Mouse (Mus musculus): ENCODE measurements around the gene Cttn.
A peak's percentile ranks its signal among the peaks of the same experiment; 100 is the strongest.

The Cttn gene

GRCm38 (mm10) chr7:144449637-144450570 lies 20.9 kb downstream of the Cttn start:
- peak; percentile 81 to 92 for DNase-seq (ENCODE audit: low spot score in 2 of 2)

- DNase-seq (ENCODE audit: low spot score in 2 of 2) = no peak
Measured at GRCm38 (mm10) chr7:144448186-144448585, 22.6 kb downstream of the Cttn start.

- DNase-seq (ENCODE audit: low spot score in 2 of 2) = no peak
Measured at GRCm38 (mm10) chr7:144447146-144447545, 23.7 kb downstream of the Cttn start.

- no peak for DNase-seq (ENCODE audit: low spot score in 2 of 2)
Measured at GRCm38 (mm10) chr7:144444788-144445187, 26.0 kb downstream of the Cttn start.

GRCm38 (mm10) chr7:144441976-144442375 lies 28.8 kb downstream of the Cttn start:
- no peak for DNase-seq (ENCODE audit: low spot score in 2 of 2)

GRCm38 (mm10) chr7:144441466-144441865 lies 29.3 kb downstream of the Cttn start:
- no peak for DNase-seq (ENCODE audit: low spot score in 2 of 2)

GRCm38 (mm10) chr7:144438811-144439210 lies 32.0 kb downstream of the Cttn start:
- DNase-seq (ENCODE audit: low spot score in 2 of 2) = no peak

- no peak for DNase-seq (ENCODE audit: low spot score in 2 of 2)
Measured at GRCm38 (mm10) chr7:144432920-144433319, 37.9 kb downstream of the Cttn start.

GRCm38 (mm10) chr7:144427460-144427859 lies 43.3 kb downstream of the Cttn start:
- DNase-seq (ENCODE audit: low spot score in 2 of 2) = no peak

- no peak for DNase-seq (ENCODE audit: low spot score in 2 of 2)
Measured at GRCm38 (mm10) chr7:144426594-144426993, 44.2 kb downstream of the Cttn start.

- no peak for DNase-seq (ENCODE audit: low spot score in 2 of 2)
Measured at GRCm38 (mm10) chr7:144425953-144426352, 44.9 kb downstream of the Cttn start.

GRCm38 (mm10) chr7:144421478-144421877 lies 49.3 kb downstream of the Cttn start:
- no peak for DNase-seq (ENCODE audit: low spot score in 2 of 2)

GRCm38 (mm10) chr7:144420552-144420951 lies 50.3 kb downstream of the Cttn start:
- DNase-seq (ENCODE audit: low spot score in 2 of 2) = no peak

GRCm38 (mm10) chr7:144417644-144418343 lies 53.0 kb downstream of the Cttn start:
- DNase-seq (ENCODE audit: low spot score in 2 of 2) = peak; percentile 44 to 79

GRCm38 (mm10) chr7:144417234-144417633 lies 53.6 kb downstream of the Cttn start:
- no peak for DNase-seq (ENCODE audit: low spot score in 2 of 2)

- no peak for DNase-seq (ENCODE audit: low spot score in 2 of 2)
Measured at GRCm38 (mm10) chr7:144415795-144416194, 55.0 kb downstream of the Cttn start.

- DNase-seq (ENCODE audit: low spot score in 2 of 2) = no peak
Measured at GRCm38 (mm10) chr7:144414632-144415031, 56.2 kb downstream of the Cttn start.

- no peak for DNase-seq (ENCODE audit: low spot score in 2 of 2)
Measured at GRCm38 (mm10) chr7:144411967-144412906, 58.6 kb downstream of the Cttn start.

GRCm38 (mm10) chr7:144409682-144410081 lies 61.1 kb downstream of the Cttn start:
- no peak for DNase-seq (ENCODE audit: low spot score in 2 of 2)

GRCm38 (mm10) chr7:144408464-144409000 lies 62.3 kb downstream of the Cttn start:
- DNase-seq (ENCODE audit: low spot score in 2 of 2) = no peak

GRCm38 (mm10) chr7:144407675-144408074 lies 63.1 kb downstream of the Cttn start:
- DNase-seq (ENCODE audit: low spot score in 2 of 2) = no peak
